Mouse (Mus musculus): Measurements from ENCODE around the gene Tbc1d10c. TPM values are rescaled to one million over a fixed set of nuclear protein-coding genes. Genes with fewer than 3 reads are reported as not detected.
A peak's percentile ranks its signal among the peaks of the same experiment; 100 is the strongest.

Gene Tbc1d10c
- total RNA-seq, 2 experiments from 2014 or later = 1.1 to 1.6 TPM

DNA sequence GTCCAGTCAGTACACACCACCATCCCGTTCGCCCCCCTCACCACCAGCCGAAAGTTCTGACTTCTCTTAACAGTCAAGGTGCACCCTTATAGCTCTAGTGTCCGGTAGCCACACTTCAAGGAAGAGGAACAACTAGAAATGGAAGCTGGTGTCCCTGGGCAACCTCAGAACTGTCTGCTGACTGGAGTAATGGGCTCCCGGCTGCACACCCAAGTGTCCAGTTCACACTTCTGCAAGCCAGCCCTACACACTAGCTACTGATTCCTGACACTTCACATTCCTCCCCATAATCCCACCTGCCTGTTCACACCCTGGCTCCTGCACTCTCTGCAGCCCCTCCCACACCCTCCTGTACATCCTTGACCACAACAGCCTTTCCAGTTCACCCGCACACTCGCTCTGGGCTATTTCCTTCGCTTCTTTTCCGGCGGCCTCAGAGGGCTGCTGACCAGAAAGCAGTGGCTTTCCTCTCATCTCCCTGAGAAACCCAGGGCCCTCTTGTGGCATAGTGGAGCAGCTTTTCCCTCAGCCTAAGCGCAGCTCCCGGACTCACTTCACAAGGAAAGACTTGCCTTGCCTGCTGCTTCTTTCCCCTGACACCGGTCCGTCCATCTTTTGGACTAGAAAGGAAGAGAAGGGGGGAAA, 25.1 kb upstream of the Tbc1d10c start:
- DNase-seq (ENCODE audit: low spot score in 2 of 2) = peak in 1 of 2 experiments; percentile 36

DNA sequence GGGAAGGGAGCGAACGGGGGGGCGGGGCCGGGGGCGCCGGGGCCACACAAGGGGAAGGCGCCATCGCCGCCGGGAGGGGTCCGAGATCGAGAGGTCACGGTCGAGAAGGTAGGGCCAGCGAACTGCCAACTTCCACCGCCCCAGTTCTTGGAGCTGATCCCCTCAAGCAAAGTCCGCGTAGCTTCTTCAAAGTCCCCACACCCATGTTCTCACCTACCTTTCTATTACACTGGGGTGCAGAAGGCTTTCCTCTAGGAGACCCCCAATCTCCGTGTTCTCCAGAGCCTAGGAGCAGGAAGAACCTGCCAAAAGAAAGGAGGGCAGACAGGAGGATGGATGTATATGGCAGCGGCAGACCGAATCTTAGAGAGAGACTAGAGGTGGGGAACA, 24.4 kb upstream of the Tbc1d10c start:
- DNase-seq (ENCODE audit: low spot score in 2 of 2) = no peak

DNA sequence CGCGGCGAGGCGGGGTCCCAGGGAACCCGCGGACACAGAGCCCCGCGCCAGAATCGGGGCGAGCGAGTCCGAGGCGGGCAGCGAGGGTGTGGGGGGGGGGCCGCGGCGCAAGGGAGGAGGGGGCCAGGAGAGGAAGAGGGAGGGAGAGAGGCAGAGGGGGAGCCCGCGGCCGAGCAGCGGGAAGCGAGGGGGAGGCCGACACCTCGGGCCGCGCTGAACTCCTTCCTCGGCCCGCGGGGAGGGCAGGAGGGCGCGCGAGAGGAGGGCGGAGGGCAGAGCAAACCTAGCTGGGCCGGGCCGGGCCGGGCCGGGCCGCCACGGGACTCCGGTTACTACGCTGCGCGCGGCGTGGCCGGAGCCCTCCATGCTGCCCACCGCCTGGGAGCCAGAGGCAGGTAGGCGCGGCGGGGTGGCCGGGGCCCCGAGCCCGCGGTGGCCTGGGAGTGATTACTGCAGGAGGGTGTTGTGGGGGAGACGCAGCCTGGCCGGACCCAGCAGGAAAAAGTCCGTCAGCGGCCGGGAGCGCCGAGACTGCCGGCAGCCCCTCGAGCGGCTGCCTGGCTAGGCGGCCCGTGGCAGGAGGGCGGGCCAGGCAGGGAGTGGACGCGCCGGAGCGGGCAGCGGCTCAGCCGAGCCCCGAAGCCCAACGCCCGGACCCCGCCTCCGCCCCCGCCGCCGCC, 23.8 kb upstream of the Tbc1d10c start:
- peak in 1 of 2 experiments; percentile 49 for DNase-seq (ENCODE audit: low spot score in 2 of 2)

DNA sequence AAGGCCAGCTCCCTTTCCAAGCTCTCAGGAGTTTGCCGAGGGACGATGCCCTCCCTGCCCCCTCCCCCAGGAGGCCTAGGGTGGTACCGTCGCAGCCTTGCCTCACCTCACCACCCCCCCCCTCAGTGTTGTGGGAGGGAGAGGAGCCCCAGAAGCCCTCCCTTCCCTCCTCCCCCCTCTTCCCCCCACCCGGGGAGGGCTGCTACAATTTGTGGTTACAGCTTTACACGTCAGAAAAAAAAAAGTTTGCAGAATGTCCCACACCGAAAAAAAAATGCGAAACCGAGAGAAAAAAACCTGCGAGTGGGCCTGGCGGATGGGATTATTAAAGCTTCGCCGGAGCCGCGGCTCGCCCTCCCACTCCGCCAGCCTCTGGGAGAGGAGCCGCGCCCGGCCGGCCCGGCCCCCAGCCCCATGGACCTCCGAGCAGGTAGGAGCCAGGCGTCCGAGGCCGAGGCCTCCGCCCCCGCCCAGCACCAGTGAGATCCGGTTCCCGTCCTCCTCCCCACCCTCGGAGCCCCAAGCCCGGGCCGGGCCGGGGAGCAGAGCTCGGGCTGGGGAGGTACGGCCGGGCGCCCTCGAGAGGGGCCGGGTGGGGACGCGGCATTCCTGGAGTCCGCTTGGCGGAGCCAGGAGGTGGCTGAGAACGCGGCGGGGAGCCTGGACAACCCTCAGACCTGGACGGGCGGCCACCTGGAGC, 23.1 kb upstream of the Tbc1d10c start, which contains the start of the genes Clcf1 and AC109138.7:
TSS of gene Clcf1 (plus strand) at position 168 of the 700 bp plus-strand sequence.
TSS of gene AC109138.7 (plus strand) at position 287 of the 700 bp plus-strand sequence.
- peak in 1 of 2 experiments; percentile 59 for DNase-seq (ENCODE audit: low spot score in 2 of 2)

DNA sequence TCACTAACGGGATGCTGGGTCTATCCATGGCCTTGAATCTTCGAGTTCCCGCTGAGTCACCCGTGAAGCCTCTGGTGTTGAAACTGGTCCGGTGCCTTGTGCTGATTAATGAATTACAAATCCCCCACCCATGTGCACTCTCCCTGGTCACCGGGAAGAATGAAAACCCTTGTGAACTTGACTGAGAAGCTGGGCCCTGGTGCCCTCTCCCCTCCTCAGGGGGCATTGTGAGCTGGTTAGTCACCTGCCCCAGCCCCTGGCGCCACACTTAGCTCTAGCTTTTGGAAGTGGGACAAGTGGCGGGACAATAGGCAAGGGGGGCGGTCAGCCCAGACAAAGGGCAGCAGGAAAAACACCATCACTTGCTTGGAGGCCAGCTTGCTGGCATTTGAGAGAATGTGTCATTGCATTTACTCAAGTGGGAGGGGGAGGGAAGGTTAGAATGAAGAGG, 22.5 kb upstream of the Tbc1d10c start:
- DNase-seq (ENCODE audit: low spot score in 2 of 2) = peak in 1 of 2 experiments; percentile 50

DNA sequence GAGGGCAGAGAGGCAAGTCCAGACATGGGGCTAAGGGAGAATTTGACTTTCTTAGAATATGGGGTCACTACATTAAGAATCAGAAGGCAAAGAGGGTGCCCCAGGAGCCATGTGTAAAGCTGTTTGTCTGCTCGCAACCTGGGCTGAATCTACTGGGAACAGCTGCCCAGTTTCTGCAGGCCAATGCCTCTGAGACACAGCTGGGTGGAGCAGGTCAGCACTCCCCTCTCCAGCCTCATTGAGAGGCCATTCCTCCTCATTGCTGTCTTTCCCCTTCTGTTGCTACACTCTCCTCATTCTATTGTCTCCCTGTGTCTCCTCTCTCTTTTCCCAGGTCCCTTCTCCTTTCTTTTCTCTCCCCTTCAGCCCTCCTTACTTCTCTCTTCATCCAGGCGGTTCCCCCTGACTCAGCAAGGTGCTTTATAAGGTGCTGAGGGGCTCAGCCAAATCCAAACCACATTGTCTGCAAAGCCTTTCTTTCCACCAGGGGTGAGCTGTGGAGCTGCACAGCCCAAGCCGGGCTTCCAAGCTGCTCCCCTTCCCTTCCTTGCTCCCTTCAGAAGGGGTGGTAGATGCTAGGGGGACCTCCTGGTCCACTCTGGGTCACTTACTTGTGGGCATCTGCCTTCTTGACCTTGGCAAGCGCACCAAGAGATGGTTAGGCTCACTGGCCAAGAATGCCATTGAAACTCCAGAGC, 21.0 kb upstream of the Tbc1d10c start:
- DNase-seq (ENCODE audit: low spot score in 2 of 2) = no peak

DNA sequence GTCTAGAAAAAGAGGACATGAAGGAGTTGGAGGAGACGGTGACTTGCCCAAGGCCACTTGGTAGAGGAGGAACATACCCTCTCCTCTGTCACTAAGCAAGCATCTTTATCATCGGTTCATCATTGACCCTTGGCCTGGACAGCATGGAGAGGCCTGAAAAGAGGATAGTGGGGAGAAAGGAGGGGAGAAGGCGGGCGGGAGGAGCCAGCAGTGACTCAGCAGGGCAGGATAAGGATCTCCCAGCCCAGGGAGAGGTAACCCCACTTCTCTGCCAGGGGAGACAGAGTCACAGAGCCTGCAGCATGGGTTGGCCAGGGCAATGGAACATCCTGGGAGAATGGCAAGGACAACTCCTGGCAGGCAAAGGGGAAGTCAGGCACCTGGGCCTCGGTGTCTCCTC, 17.5 kb upstream of the Tbc1d10c start:
- DNase-seq (ENCODE audit: low spot score in 2 of 2) = no peak

DNA sequence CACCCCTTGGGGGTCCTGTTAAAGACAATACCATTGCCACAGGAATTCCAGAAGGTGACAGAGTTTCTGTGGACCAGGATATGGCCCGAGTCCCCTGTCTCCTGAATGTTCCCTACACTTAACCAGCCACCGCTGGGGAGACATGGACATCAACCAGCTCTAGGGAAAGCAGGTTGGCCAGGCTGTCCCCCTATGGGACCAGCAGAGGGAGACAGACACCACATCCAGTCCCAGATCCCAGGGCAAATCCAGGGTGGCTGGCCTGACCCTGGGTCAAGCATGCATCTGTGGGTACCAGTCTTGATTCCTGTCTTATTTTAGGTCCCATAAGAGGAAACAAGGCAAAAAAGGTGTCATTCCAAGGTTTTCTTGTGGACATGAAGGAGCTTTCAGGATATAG, 15.9 kb upstream of the Tbc1d10c start:
- DNase-seq (ENCODE audit: low spot score in 2 of 2) = peak; percentile 69 to 71

DNA sequence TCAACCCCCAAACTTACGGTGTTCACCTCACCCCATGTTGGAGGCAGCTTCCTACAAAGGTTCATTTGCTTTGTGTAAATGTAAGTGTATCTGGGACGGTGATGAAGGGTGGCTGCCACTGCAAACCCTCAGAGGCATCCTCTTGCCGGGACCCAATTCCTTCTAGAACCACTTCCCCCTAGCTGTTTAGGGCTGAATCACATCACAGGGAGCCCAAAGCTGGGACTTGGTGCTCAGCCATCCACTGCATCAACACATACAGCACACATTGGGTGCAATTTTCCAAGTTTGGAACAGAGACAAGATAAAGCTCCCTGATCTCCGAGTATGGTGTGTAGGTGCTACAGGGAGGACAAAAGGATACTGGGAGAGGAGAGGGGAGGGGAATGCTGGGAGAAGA, 13.8 kb upstream of the Tbc1d10c start:
- no peak for DNase-seq (ENCODE audit: low spot score in 2 of 2)

DNA sequence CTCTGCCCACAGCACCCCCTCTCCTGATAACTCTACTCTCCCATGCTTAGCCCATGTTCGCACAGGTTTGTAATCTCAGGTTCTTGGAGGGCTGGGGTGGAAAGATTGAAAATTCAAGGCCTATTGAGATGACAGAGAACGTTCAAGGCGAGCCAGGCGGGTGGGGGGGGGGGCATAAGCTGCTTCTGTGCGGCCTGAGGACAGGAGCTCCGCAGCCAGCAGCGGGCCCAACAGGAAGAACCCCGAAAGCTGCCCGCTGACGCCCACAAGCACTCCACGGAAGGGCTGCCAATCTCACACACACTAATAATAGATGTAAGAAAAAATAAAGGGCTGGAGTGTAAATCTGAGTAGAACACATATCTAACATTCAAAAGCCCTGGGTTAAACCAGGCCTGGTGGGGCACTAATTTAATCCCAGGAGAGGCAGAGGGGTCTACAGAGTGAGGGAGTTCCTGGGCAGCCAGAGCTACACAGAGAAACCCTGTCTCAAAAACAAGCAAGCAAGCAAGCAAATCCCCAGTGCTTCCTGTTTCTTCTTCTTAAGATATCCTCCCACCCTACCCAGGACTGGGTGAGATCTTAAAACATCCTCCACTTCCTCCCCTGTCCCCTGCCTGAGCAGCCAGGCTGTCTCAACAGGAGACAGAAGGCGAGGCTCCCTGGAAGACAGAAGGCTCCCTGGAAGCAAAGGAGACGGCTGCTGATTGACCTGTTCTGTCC, 12.7 kb upstream of the Tbc1d10c start:
- no peak for DNase-seq (ENCODE audit: low spot score in 2 of 2)

DNA sequence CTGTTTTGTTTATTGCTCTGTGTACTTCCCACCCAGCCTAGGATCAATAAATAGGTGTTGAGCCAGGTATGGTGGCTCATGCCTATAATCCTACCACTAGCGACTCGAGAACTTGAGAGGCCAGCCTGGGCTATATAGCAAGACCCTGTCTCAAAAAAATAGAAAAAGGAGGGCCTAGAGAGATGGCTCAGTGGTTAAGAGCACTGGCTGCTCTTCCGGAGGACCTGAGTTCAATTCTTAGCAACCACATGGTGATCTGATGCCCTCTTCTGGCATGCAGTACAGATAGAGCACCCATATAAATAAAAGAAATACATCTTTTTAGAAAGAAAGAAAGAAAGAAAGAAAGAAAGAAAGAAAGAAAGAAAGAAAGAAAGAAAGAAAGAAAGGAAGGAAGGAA, 12.1 kb upstream of the Tbc1d10c start:
- DNase-seq (ENCODE audit: low spot score in 2 of 2) = no peak

DNA sequence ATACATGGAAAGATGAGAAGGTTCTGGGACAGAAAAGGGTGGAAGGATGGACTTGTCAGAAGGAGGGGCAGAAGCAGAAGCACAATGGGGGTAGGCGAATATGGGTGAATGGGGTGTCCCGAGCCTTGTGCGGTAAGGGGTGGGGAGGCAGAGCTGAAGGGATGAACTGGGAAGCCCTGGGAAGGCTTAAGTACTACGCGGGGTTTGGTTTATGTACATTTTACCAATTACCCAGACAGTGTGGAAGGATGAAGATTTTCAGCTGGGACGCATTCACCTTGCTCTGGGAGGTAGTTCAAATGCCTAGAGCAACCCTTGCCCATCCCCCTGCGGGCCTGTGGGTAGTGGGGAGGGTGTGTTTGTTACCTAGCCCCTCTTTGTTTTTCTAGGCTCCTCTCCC, 11.1 kb upstream of the Tbc1d10c start:
- no peak for DNase-seq (ENCODE audit: low spot score in 2 of 2)

DNA sequence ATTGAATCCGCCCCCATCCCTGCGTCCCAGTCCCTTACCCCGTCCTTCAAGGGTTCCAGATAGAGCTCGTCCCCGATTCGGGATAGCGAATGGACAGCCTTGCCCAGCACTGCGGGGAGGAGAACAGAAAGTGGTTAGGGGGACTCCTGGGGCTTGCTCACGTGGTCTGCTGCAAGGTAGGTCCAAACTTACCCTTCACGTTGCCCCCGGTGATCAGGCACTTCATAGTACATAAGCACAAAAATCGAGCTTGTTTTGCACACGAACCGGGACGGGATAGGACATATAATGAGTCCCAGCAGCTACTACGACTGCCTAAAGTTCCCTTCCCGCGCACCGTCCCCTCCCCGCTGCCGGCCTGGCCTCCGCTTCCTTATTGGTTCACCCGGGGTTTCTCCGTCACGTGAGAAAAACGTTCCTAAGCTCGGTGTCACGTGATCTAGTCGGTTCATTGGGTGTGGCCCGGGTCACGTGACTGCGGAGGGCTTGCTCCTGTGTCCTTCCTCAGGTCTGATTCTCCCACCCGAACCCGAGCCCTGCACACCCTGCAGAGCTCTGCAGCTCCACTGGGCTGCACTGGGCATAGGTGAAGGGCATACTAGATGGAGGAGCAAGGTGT, 10.3 kb upstream of the Tbc1d10c start, which contains the start of gene Rad9a:
TSS of gene Rad9a (minus strand) at position 372 of the 619 bp plus-strand sequence.
- DNase-seq (ENCODE audit: low spot score in 2 of 2) = peak; percentile 87 to 89

DNA sequence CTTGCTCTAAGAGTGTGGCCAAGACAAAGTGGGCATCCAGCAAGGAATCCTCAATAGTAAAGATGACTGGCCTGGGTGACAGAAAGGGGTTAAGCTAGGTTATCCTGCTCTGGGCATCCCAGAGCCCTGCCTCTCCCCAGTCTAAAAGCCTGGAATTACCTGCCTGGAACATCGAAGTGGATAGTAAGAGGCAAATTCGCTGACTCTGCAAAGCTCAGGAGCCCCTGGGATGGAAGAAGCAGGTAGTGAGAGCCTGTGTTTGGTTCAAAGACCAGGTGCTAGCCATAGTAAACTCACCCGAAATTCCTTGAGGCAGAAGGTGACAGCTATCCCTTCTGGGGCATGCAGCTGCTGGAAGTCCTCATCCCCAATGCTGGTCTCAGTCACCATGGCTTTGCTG, 6.1 kb upstream of the Tbc1d10c start:
- no peak for DNase-seq (ENCODE audit: low spot score in 2 of 2)

DNA sequence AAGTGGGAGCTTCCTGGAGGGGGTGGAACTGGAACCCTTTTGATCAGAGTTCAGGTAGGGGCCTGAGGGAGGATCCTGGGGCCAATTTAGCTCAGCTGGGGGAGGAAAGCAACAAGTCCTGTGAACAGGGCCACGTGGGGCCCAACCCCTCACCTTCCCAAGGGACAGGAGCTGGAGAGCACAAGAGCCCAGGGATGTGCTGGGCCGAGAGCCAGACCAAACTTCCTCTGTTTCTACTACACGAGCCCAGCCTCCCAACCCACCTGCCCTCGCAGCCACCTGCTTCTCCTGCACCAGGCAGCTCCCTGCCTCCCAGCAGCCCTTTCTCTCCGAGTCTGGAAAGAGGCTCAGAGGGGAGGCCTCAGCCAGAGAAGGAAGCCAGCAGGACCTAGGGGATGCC, 5.5 kb upstream of the Tbc1d10c start:
- DNase-seq (ENCODE audit: low spot score in 2 of 2) = no peak

DNA sequence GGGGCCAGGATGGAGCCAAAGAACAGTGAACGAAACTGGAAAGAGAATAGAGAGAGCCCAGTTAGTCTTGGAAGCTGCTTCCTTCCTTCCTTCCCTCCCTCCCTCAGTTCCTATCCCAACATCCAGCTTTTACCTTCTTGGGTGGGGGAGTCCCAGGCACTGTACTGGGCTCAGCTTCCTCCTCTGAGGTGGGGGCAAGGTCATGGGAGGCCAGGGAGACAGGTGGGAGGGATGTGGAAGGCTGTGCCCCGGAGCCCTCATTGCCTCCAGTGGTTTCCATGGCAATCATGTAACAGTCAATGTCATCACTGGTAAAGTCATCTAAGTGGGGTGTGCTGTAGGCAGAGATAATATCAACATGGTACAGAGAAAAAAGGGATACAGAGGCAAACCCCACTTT, 5.0 kb upstream of the Tbc1d10c start:
- DNase-seq (ENCODE audit: low spot score in 2 of 2) = no peak

DNA sequence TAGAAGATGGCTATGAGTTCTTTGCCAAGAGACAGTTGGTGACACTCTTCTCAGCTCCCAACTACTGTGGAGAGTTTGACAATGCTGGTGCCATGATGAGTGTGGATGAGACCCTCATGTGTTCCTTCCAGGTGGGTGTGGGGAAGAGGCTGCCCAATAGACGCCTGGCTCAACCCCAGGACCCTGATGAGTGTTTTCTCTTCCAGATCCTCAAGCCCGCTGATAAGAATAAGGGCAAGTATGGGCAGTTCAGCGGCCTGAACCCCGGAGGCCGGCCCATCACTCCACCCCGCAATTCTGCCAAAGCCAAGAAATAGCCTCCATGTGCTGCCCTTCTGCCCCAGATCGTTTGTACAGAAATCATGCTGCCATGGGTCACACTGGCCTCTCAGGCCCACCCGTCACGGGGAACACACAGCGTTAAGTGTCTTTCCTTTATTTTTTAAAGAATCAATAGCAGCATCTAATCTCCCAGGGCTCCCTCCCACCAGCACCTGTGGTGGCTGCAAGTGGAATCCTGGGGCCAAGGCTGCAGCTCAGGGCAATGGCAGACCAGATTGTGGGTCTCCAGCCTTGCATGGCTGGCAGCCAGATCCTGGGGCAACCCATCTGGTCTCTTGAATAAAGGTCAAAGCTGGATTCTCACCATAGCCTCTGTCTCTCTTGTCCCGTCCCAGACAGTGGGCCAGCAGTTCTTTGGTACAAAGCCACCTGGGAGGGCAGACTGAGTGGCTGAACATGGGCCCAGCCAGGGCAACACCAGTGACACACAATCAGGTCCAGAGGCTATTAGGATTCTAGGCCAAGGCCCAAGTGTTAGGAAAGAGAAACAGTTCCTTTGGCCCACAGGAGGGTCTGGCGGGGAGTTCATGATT, 3.9 kb upstream of the Tbc1d10c start:
- no peak for DNase-seq (ENCODE audit: low spot score in 2 of 2)

DNA sequence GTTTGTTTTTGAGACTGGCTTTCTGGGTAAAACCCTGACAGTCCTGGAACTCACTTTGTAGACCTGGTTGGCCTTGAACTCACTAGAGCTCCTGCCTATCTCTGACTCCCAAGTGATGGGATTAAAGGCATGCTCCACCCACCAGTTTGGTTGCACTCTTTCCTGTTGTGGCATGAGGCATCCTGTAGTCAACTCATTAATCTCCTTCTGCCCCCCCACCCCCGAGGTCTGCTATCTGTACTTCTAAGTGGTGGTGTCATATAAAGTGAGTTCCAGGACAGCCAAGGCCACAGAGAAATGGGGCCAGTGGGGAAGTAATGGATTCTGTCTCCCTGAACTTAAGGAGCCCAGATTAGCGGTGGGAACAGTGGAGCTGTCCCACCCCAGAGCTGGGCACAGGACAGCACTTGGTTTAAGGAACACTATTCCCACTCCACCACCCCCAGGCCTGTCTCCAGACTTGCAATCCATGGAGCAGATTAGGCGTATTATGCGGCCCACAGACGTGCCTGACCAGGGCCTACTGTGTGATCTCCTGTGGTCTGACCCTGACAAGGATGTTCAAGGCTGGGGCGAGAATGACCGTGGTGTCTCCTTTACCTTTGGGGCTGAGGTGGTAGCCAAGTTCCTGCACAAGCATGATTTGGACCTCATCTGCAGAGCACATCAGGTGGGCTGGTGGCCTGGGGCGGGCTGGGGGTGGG, 3.1 kb upstream of the Tbc1d10c start:
- no peak for DNase-seq (ENCODE audit: low spot score in 2 of 2)

DNA sequence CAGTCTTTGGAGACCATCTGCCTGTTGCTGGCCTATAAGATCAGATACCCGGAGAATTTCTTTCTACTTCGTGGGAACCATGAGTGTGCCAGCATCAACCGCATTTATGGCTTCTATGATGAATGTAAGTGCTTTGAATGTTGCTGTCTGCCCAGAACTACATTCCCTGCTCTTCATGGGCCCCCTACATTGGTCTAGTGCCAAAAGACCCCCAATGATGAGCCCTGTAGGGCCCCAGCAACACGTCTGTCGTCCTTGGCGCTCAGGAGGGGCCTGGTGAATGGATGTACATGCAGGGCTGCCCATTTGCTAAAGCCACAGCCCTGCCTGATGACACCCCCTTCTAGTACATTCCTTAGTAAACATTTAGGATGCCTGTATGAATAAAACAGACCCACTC, 2.0 kb upstream of the Tbc1d10c start:
- DNase-seq (ENCODE audit: low spot score in 2 of 2) = no peak

Measured in adrenal gland, adult 18-20 months (tissue).